Mouse (Mus musculus) ovary, adult 18-20 months (tissue): Measurements from ENCODE around the gene Cyren.
A peak's percentile ranks its signal among the peaks of the same experiment; 100 is the strongest.

Source experiments
- DNase-seq: peaks from one replicate; pipeline ENCODE4 v3.0.0; 2022; ENCODE audit warnings: low spot score, mixed read lengths

Cyren gene

DNA sequence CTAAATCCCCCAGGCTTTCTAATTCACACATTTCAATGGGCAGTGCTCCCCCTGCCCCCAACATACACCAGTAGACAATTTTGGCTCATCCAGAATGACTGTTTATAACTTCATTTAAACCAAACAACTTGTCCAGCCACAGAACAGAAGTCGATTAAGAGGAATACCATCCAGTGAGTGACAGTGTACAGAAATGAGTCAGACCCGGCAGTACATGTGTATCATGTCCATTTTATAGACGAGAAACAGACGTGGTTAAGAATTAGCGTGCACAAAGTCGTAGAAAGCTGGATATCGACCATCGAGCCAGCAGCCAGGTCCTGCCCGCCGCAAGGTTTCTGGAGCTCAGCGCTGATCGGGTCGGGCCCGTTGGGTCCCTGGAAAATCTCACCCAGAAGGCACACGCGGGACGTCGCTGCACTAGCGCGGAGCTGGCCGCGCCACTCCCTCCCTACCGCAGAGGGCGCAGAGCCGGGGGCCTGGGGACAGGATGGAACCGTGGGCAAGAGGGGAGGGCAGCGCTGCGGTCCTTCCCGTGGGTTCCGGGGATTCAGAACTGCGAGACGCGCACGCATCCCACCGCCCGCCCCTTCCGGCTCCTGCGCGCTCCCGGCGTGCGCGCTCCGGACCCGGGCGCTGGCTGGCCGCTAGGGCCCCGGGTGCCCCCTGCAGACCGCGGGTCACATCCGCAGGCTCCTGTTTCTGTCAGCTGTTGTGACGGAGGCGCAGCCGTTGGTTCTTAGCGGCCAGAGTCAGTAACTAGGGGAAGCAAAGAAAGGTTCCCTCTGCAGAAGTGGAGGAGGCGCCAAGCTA lies at the start of gene Cyren:
TSS of gene Cyren (minus strand) at position 552 of the 813 bp plus-strand sequence.
- DNase-seq, result peak; percentile 88

- DNase-seq, result no peak
Observed at GRCm38 (mm10) chr6:34927594-34927993, 49.7 kb upstream of the Cyren start.

DNA sequence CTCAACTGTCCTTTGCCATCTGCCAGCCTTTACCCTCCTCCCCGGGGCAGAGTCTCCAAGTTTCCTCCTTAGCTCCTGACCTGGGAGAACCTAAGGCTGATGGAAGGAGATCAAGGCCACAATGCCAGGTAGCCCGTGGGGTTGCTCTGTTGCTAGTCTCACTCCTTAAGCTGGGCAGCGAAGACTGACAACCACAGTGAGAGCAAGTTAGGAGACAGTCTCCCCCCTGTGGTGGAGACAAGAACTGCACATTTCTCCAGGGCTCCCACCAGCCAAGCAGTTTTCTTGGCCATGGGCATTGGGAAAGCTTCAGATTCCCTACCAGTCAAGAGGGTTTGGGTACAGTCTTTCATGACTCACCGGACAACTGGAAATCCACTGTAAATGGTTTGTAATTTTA lies 49.3 kb upstream of the Cyren start:
- no peak for DNase-seq

DNA sequence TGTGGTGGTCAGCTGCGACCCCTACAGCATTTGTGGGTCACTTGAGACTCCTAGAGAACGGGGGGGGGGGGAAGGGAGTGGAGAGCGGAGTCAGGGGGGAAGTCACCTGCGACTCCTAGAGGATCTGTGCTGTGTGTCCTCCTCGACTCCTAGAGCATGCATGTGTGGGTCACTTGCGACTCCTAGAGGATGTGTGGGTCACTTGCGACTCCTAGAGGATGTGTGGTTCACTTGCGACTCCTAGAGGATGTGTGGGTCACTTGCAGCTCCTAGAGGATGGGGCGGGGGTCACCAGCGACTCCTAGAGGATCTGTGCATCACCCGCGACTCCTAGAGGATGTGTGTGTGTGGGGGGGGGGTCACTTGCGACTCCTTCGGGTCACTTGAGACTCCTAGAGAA lies 44.1 kb upstream of the Cyren start:
- DNase-seq, result no peak

GRCm38 (mm10) chr6:34920631-34921030 lies 42.8 kb upstream of the Cyren start:
- no peak for DNase-seq

GRCm38 (mm10) chr6:34919956-34920355 lies 42.1 kb upstream of the Cyren start, which contains the start of gene Stra8:
Gene Stra8, plus strand, starts transcription at chr6:34920163.
- no peak for DNase-seq

DNA sequence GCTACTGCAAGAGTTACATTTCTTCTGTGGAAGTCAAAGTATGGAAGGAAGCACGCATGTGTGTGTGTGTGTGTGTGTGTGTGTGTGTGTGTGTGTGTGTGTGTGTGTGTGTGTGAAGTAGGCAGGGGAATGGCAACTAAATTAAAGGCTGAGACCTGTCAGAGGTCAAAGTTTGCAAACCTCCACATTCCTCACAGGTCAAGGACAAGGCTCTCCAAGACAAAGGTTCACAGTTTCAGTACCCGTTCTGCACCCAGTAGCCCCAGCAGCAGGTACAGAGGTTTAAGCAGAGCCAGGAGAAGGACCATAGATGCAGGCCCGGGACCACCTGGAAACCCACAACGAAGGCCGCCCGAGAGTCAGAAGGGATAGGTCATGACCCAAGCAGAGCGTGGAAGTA lies 41.3 kb upstream of the Cyren start:
- no peak for DNase-seq

GRCm38 (mm10) chr6:34914462-34914861 lies 36.6 kb upstream of the Cyren start:
- DNase-seq, result no peak

DNA sequence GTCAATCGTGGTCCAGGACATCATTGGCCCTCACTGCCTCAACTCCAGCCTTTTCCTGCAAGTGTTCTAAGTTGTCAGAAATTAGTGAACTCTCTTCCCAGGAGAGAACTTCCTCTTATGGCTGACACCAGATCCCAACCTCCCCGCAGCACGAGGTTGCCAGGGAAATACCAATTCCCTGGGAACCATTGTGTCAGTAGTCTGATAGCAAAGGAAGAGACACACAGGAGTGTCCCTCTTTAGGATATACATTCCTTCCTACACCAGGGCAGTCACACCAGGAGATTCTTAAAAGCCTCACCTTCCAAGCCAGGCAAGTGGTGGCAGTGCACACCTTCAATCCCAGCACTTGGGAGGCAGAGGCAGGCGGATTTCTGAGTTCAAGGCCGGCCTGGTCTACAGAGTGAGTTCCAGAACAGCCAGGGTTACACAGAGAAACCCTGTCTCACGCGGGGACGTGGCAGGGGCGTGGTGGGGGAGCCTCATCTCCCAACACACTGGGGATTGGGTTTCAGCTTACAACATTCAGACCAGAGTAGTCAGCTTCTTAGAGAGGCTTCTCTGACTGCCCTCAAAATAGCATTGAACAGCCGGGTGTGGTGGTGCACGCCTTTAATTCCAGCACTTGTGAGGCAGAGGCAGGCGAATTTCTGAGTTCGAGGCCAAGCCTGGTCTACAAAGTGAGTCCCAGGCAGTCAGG lies 35.6 kb upstream of the Cyren start:
- no peak for DNase-seq

- DNase-seq, result peak; percentile 82
Observed at GRCm38 (mm10) chr6:34910371-34911219, 32.7 kb upstream of the Cyren start, which contains the start of gene Wdr91. Gene Wdr91, minus strand, starts transcription at chr6:34910876.

GRCm38 (mm10) chr6:34909631-34910345 lies 31.9 kb upstream of the Cyren start:
- no peak for DNase-seq

DNA sequence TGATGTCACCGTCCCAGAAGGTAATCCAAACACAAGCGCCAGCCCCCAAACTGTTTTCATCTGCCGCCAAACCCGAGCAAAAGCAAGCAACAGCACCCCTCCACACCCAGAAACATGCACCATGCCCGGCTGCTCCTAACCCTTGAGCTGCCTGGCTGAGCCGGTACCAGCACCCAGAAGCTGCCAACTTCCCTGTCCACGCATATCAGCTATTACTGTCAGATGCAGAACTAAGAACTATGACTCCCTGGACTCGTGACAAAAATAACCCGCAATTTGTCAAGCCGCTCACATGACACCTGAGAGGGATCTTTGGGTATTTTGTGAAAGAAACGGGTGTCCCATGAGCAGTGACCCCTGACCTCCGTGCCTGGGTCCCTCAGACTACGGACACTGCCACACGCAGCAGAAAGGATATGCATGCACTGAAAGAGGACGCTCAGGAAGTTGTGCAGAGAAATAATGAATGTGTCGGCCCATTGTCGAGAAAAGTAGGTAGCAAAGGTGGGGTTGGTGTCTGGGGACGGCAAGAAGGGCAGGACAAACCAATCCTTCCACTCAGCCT lies 29.9 kb upstream of the Cyren start:
- no peak for DNase-seq

DNA sequence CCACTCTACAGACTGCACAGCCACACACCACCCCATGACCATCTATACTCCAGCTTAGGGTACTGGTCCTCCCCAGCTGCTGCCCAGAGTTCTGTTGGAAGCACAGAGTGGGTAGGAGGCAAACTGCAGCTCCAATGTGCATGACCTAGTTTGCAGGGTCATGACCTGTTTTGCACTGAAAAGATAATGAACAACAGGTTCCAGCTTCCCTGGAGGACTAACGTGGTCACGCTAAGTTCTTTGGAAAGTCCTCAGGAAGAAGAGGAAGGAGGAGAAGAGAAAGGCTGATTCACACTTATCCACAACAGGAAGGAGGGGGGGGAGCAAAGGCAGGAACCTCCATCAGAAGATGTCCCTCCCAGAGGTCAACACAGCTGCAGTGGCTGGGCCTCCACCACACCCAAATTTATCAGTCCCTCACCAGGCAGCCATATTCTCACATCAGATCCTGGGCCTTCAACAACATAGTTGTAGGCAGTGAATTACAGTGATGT lies 29.3 kb upstream of the Cyren start:
- no peak for DNase-seq

GRCm38 (mm10) chr6:34906661-34907060 lies 28.8 kb upstream of the Cyren start:
- no peak for DNase-seq

DNA sequence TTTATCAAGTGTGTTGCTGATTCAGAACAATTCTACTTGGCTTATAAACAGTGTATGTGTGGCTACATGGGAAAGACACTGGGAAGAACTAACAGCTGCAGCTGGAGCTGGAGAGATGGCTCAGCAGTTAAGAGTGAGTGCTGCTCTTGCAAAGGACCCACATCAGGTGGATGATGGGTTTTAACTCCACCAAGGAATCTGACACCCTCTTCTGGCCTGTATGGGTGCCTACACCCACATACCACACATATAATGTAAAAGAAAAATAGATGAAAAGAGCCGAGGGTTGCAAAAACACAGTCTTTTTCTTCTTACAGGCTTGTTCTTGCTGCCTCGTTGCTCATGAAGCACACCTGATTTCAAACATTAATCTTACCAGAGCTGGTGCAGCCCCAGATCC lies 28.3 kb upstream of the Cyren start:
- no peak for DNase-seq

- no peak for DNase-seq
Observed at GRCm38 (mm10) chr6:34904361-34904760, 26.5 kb upstream of the Cyren start.

DNA sequence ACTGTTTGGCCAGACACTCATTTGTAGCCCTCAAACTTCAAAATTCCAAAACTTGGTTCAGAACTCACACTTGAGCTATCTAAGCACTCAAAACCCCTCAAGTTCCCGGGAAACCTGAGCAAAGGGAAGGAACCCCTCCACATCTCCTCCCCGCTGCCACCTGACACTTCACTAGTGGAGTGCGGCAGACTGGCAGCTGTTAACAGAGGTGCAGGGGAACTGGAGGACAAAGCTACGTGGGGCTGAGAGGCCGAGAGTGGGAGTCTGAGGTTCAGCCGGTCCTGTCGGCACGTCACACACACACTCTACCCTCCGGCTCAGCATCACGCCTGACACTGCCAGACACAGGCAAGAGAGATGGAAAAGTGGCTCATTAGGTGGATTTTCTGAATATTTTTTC lies 26.0 kb upstream of the Cyren start:
- no peak for DNase-seq

DNA sequence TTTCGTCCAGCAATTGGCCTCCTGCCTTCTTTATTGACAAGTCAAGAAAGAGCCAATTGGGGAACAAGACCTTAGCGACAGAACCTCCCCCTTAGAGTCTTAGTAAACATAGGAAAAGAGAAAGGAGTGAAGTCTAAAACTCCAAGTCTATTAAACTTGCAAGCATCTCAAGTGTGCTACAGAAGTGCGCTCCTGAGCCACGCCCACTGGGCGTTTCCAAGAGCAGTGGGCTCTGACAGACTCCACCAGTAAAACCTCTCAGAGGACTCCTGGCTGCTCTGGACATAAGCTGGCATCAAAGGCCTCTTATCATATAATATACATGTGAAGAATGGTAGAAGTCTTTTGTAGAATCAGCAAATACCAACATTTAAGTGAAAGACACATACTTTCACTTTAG lies 25.6 kb upstream of the Cyren start:
- no peak for DNase-seq

DNA sequence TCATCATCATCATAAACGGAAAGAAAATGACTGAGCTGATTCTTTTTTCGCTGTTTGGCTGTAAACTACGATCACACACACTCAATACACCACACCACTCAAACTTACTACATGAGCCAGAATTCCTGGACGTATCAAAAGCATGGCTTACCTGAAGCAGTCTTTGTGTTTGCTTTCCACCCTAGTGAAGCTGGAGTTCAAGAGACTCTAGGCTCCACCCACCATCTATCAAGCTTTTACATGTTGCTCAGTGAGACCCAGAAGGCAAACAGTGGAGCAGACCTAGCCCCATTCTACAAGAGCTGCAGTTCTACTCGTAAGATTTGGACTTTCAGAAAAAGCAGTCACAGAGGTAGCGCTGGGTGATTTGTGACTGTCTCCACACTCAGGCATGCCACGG lies 24.7 kb upstream of the Cyren start:
- no peak for DNase-seq

DNA sequence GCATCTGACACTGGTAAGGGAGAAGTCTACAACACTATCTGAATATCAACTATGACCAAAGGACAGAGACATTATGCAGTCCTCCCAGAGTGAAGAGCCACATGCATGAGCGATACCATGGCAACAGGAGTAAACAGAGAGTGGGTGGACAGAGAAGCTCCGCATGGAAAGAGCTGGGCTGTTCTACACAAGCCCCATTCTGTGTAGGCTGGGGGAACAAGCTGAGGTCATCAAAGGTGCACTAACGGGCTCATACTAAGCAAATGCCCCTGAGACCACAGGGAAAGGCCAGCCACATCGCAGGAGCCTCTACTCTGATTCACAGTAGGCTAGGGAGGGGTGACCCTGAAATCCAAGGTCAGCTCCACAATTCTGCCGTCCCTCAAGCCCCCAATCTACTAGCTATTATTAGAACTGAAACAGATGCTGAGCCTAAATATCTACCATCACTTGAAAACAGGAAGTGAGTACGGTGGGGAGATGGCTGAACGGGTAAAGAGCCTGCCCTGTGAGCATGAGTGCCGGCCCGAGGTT lies 24.1 kb upstream of the Cyren start:
- DNase-seq, result no peak

DNA sequence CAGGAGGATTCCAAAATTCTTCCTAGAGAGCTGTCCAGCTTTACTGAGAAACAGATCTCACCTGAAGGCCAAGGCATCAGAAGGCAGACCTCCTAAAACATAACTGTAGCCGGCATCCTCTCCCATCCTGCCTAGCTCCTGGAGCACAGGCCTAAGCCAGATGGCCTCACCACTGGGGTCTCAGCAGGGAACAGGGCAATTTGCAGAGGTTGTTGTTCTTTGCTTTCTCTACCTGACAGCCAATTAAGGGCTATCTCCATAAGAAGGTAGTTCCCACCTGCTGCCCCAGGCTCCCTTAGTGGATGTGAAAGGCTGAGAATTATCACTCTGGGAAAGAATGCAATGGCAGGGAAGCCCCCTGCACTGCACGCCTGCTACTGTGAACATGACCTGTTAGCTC lies 23.1 kb upstream of the Cyren start:
- no peak for DNase-seq
